Mouse (Mus musculus) embryonic fibroblast, embryonic 13.5 days (primary cell): ENCODE measurements at regions not wholly inside any gene's neighbourhood (a gene's known extent, or its start where the extent isn't known, plus 50 kb on each side); places are given as distances from the start of the nearest gene placed in this dataset.

ENCODE experiments used
- CTCF ChIP-seq: IDR thresholded peaks from 2 replicates; pipeline ENCODE4 v1.5.1; 2011; ENCODE audit warnings: mild to moderate bottlenecking, control low read depth, low read length, moderate library complexity, borderline replicate concordance; ENCODE audit not compliant: insufficient read depth
- POLR2A ChIP-seq: IDR thresholded peaks from 2 replicates; pipeline ENCODE4 v1.6.1; 2011; ENCODE audit warnings: low read depth, mild to moderate bottlenecking, control low read depth, low read length, moderate library complexity

DNA sequence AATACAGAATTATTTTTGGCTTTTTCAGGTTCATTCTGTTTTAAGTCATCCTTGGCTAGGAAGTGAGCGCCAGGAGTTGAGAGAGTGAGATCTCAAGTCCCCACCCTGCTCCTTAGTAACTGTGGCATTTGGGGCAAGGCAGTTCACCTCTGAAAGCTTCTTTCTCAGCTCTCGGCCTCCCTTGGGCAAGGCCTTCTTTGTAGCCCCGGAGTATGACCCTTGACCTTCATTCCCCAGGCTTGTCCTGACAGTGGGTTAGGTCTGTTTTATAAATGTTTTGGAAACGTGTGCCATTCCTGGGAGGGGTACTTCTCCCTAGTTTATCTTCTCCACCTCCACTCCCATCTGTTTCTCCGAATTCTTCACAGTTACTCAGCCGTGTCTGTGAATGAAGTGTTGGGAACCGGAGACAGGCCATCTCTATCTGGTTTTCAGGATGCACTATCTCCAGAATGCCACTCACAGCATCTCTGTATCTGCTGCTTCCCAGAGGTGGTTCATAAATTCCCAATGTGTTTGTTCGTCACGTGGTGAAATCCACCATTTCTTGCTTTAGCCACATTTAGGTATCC, 75.0 kb upstream of the Eif4g2 start:
- TF ChIP-seq CTCF (no peak), POLR2A (no peak)
